Mouse (Mus musculus) limb, embryonic 14.5 days (tissue): ENCODE data around the gene Slc4a7. TPM values are rescaled to one million over a fixed set of nuclear protein-coding genes. Genes with fewer than 3 reads are reported as not detected.

ENCODE experiments used
- ATAC-seq: fragments of 200-750 bp; cut with Nextera tagmentation; 2 replicates; pipeline ENCODE4 v1.8.0; 2017; ENCODE audit warnings: low read depth, moderate number of reproducible peaks, moderate TSS enrichment; ENCODE audit not compliant: low FRiP score
- DNase-seq: peaks from one replicate; pipeline ENCODE4 v3.0.0-alpha.2; 2015; ENCODE audit warnings: low spot score
- H3K27ac ChIP-seq: fragments of 300-500 bp; sonication (generic); replicated peaks from 2 replicates; pipeline ENCODE4 v1.5.1; 2014; ENCODE audit warnings: low read depth, mild to moderate bottlenecking, low read length, moderate library complexity, mixed read lengths
- H3K27me3 ChIP-seq: fragments of 300-500 bp; sonication (generic); 2 replicates; pipeline ENCODE4 v1.6.1; 2014; ENCODE audit warnings: low read length, mixed read lengths; ENCODE audit not compliant: control insufficient read depth, insufficient read depth
- H3K36me3 ChIP-seq: fragments of 300-500 bp; sonication (generic); 2 replicates; pipeline ENCODE4 v1.6.1; 2014; ENCODE audit warnings: mild to moderate bottlenecking, low read length, moderate library complexity, mixed read lengths; ENCODE audit not compliant: control insufficient read depth, insufficient read depth
- H3K4me1 ChIP-seq: fragments of 300-500 bp; sonication (generic); 2 replicates; pipeline ENCODE4 v1.6.1; 2014; ENCODE audit warnings: antibody characterized with exemption, low read length, mixed read lengths; ENCODE audit not compliant: control insufficient read depth, insufficient read depth
- H3K4me2 ChIP-seq: fragments of 300-500 bp; sonication (generic); replicated peaks from 2 replicates; pipeline ENCODE4 v1.6.1; 2014; ENCODE audit warnings: low read depth, mild to moderate bottlenecking, low read length, moderate library complexity; ENCODE audit not compliant: severe bottlenecking
- H3K4me3 ChIP-seq: fragments of 300-500 bp; sonication (generic); replicated peaks from 2 replicates; pipeline ENCODE4 v1.5.1; 2014; ENCODE audit warnings: low read length
- H3K9ac ChIP-seq: fragments of 300-500 bp; sonication (generic); 2 replicates; pipeline ENCODE4 v1.6.1; 2014; ENCODE audit warnings: mild to moderate bottlenecking, low read depth, low read length, moderate library complexity; ENCODE audit not compliant: severe bottlenecking
- H3K9me3 ChIP-seq: fragments of 300-500 bp; sonication (generic); 2 replicates; pipeline ENCODE4 v1.6.1; 2016; ENCODE audit warnings: low read length; ENCODE audit not compliant: control insufficient read depth
- POLR2A ChIP-seq: fragments of 200-500 bp; IDR thresholded peaks from 2 replicates; pipeline ENCODE4 v1.8.0; 2012; ENCODE audit warnings: inconsistent platforms, mild to moderate bottlenecking, moderate library complexity, borderline replicate concordance; ENCODE audit not compliant: insufficient read depth, insufficient read length; ENCODE audit errors: extremely low read depth
- WGBS: fragments of 180-500 bp; shearing (Covaris S2); extraction: QIAGEN DNeasy Blood & Tissue Kit; methylation state at CpG from one replicate; pipeline ENCODE4 v1.1.7; 2014; 5-methylcytosine and 5-hydroxymethylcytosine counted together
- polyA plus RNA-seq, 2 experiments: library from polyadenylated mRNA; depleted of rRNA in 1 of 2; stranded (reverse) in 1 of 2; unstranded in 1 of 2; fragments of >200 nt; fragmentation: Nextera tagmentation in 1 of 2; extraction: Ambion mirVana in 1 of 2; gene quantifications; 2 replicates each; pipeline versions ENCODE4 v1.2.1 to v1.2.3; 2012 to 2014

Gene Slc4a7
- polyA plus RNA-seq, 2 experiments = 11.7 to 13.8 TPM

- Histone ChIP-seq H3K4me2 (no peak overlapping the region), H3K4me1 (no peaks in the 10 kb centered on the region), H3K9ac (no peak overlapping the region), H3K36me3 (no peaks in the 10 kb centered on the region), H3K27ac (no peak overlapping the region), H3K4me3 (no peak overlapping the region), H3K27me3 (no peaks in the 10 kb centered on the region), H3K9me3 (no peaks in the 10 kb centered on the region)
- TF ChIP-seq POLR2A = no peak
- 68% methylated on average over 1 of the region's 1 CpGs for WGBS
- DNase-seq = no peak
- no peak for ATAC-seq
These were observed 136.0 kb downstream of the Slc4a7 start for GRCm38 (mm10) chr14:14838109-14838508.

- Histone ChIP-seq H3K4me3 (no peak overlapping the region), H3K36me3 (no peaks in the 10 kb centered on the region), H3K9ac (no peak overlapping the region), H3K4me2 (no peak overlapping the region), H3K9me3 (no peaks in the 10 kb centered on the region), H3K4me1 (no peaks in the 10 kb centered on the region), H3K27ac (no peak overlapping the region), H3K27me3 (no peaks in the 10 kb centered on the region)
- DNase-seq (no peak), ATAC-seq (no peak)
- TF ChIP-seq POLR2A = no peak
- 86% methylated on average over 8 of the region's 8 CpGs for WGBS
These were observed 140.9 kb downstream of the Slc4a7 start for GRCm38 (mm10) chr14:14842734-14843530.

Other genes starting within 250 kb of the Slc4a7 start
- gene Nek10, start 101.1 kb downstream of the Slc4a7 start, polyA plus RNA-seq (2012; rRNA removed) = 0.05 and 0.08 TPM in 2 replicates
- 0.04 and 0.06 TPM in 2 replicates for gene Nek10, start 101.1 kb downstream of the Slc4a7 start, polyA plus RNA-seq (2014; fragmentation: Nextera tagmentation; extraction: Ambion mirVana)